Mouse (Mus musculus): ENCODE measurements at regions not wholly inside any gene's neighbourhood (a gene's known extent, or its start where the extent isn't known, plus 50 kb on each side); places are given as distances from the start of the nearest gene placed in this dataset.

GRCm38 (mm10) chr10:92146263-92146662, 576.0 kb downstream of the Nedd1 start:
- Histone ChIP-seq H3K4me3 (replicated peaks; ENCODE audit: insufficient read depth, low read depth, low read length) (no peak overlapping the region), H3K4me1 (ENCODE audit: control insufficient read depth, insufficient read depth, low read length) (no peaks in the 10 kb centered on the region), H3K27me3 (ENCODE audit: control insufficient read depth, insufficient read depth, low read length) (no peaks in the 10 kb centered on the region), H3K27ac (ENCODE audit: insufficient read depth, low read length) (no peak overlapping the region)
- no peak for TF ChIP-seq CTCF (IDR thresholded peaks at IDR 0.05; ENCODE audit: borderline replicate concordance, insufficient read depth, low read depth, low read length)
- no peak for TF ChIP-seq POLR2A (IDR thresholded peaks at IDR 0.05; ENCODE audit: borderline replicate concordance, insufficient read depth, low read length)
- 84% methylated on average over 3 of the region's 3 CpGs for WGBS
- DNase-seq = no peak

- no peak overlapping the region for H3K4me3 ChIP-seq (replicated peaks; ENCODE audit: insufficient read depth, low read depth, low read length)
- H3K27ac ChIP-seq (ENCODE audit: insufficient read depth, low read length) = no peak overlapping the region
- no peak for DNase-seq
- H3K4me1 ChIP-seq (ENCODE audit: control insufficient read depth, insufficient read depth, low read length) = no peaks in the 10 kb centered on the region
- no peak for TF ChIP-seq POLR2A (IDR thresholded peaks at IDR 0.05; ENCODE audit: borderline replicate concordance, insufficient read depth, low read length)
- TF ChIP-seq CTCF (IDR thresholded peaks at IDR 0.05; ENCODE audit: borderline replicate concordance, insufficient read depth, low read depth, low read length) = no peak
- no peaks in the 10 kb centered on the region for H3K27me3 ChIP-seq (ENCODE audit: control insufficient read depth, insufficient read depth, low read length)
- 77% methylated on average over 5 of the region's 5 CpGs for WGBS
Observed at GRCm38 (mm10) chr10:92135521-92135920, 586.7 kb downstream of the Nedd1 start.

GRCm38 (mm10) chr10:92112790-92113189, 609.4 kb downstream of the Nedd1 start:
- TF ChIP-seq CTCF (IDR thresholded peaks at IDR 0.05; ENCODE audit: borderline replicate concordance, insufficient read depth, low read depth, low read length) = no peak
- TF ChIP-seq POLR2A (IDR thresholded peaks at IDR 0.05; ENCODE audit: borderline replicate concordance, insufficient read depth, low read length) = no peak
- no peak overlapping the region for H3K27ac ChIP-seq (ENCODE audit: insufficient read depth, low read length)

DNA sequence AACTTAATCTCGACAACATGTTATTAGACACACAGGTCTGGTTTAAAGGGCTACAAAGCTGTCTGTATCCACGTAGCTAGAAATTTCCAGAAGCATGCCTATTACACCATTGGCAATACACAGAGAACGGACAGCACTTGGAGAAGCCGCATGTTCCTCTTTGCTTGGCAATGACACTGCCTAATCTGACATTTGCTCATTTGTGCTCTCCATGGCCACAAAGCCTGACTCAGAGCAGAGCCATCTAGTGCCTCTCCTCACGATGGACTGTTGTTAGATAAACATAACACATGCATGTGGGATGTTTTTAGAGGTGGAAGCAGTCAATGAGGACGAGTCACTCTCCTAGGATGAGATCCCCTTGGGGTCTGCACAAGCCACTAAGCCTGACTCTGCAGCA, 615.9 kb downstream of the Nedd1 start:
- Histone ChIP-seq H3K27ac (ENCODE audit: insufficient read depth, low read length) (no peak overlapping the region), H3K4me3 (replicated peaks; ENCODE audit: insufficient read depth, low read depth, low read length) (no peak overlapping the region), H3K4me1 (ENCODE audit: control insufficient read depth, insufficient read depth, low read length) (no peaks in the 10 kb centered on the region), H3K27me3 (ENCODE audit: control insufficient read depth, insufficient read depth, low read length) (no peaks in the 10 kb centered on the region)
- TF ChIP-seq CTCF (IDR thresholded peaks at IDR 0.05; ENCODE audit: borderline replicate concordance, insufficient read depth, low read depth, low read length) (no peak), POLR2A (IDR thresholded peaks at IDR 0.05; ENCODE audit: borderline replicate concordance, insufficient read depth, low read length) (no peak)
- no peak for DNase-seq
- WGBS = 37% methylated on average over 6 of the region's 6 CpGs

More at GRCm38 (mm10) chr10:92112790-92113189, 609.4 kb downstream of the Nedd1 start:
- Histone ChIP-seq H3K4me1 (ENCODE audit: control insufficient read depth, insufficient read depth, low read length) (no peaks in the 10 kb centered on the region), H3K4me3 (replicated peaks; ENCODE audit: insufficient read depth, low read depth, low read length) (no peak overlapping the region), H3K27me3 (ENCODE audit: control insufficient read depth, insufficient read depth, low read length) (no peaks in the 10 kb centered on the region)
- DNase-seq = no peak
- 40% methylated on average over 2 of the region's 2 CpGs for WGBS

- no peak for TF ChIP-seq CTCF (IDR thresholded peaks at IDR 0.05; ENCODE audit: borderline replicate concordance, insufficient read depth, low read depth, low read length)
- no peak overlapping the region for H3K27ac ChIP-seq (ENCODE audit: insufficient read depth, low read length)
- no peaks in the 10 kb centered on the region for H3K27me3 ChIP-seq (ENCODE audit: control insufficient read depth, insufficient read depth, low read length)
- no peak overlapping the region for H3K4me3 ChIP-seq (replicated peaks; ENCODE audit: insufficient read depth, low read depth, low read length)
- WGBS = 83% methylated on average over 9 of the region's 9 CpGs
- no peak for DNase-seq
- no peaks in the 10 kb centered on the region for H3K4me1 ChIP-seq (ENCODE audit: control insufficient read depth, insufficient read depth, low read length)
Observed at GRCm38 (mm10) chr10:92103887-92104286, 618.3 kb downstream of the Nedd1 start.

DNA sequence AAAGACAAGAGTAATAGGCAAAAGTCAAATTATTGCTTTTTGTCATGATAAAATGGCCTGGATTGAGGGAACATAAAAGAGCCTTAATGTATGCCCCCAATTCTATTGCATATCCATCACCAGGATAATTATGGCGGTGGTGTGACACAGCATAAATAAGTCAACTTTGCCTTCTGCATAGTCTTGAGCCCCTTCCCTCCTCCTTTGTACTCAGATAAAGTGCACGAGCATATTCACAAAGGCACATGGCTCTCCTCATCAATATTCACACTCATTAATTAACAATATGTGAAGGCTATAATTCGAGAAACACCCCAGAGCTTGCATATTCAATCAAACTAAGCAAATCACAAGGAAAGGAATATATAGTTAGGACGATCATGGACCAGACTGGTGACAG, 619.5 kb downstream of the Nedd1 start:
- Histone ChIP-seq H3K27me3 (ENCODE audit: control insufficient read depth, insufficient read depth, low read length) (no peaks in the 10 kb centered on the region), H3K4me1 (ENCODE audit: control insufficient read depth, insufficient read depth, low read length) (no peaks in the 10 kb centered on the region), H3K27ac (ENCODE audit: insufficient read depth, low read length) (no peak overlapping the region), H3K4me3 (replicated peaks; ENCODE audit: insufficient read depth, low read depth, low read length) (no peak overlapping the region)
- no peak for DNase-seq
- TF ChIP-seq POLR2A (IDR thresholded peaks at IDR 0.05; ENCODE audit: borderline replicate concordance, insufficient read depth, low read length) = no peak
- no peak for TF ChIP-seq CTCF (IDR thresholded peaks at IDR 0.05; ENCODE audit: borderline replicate concordance, insufficient read depth, low read depth, low read length)
- 85% methylated on average over 4 of the region's 4 CpGs for WGBS

DNA sequence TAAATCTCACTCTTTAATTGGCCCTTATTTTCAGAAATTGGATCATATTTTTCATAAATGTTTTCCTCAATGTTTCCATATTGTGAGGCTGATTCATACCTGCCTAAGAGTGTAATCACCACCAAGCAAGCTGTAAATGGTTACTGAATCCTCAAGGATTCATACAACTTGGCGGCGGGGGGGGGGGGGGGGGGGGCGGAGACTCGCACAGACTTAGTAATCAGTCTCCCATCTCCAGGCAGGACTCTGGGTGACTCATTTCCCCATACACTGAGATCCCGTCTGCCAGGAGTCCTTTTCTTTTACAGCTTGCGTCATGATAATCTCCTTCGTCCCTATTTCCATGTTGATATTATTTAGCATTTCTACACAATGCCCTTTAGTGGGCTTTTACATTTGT, 624.7 kb downstream of the Nedd1 start:
- no peak overlapping the region for H3K27ac ChIP-seq (ENCODE audit: insufficient read depth, low read length)
- H3K4me3 ChIP-seq (replicated peaks; ENCODE audit: insufficient read depth, low read depth, low read length) = no peak overlapping the region
- no peak for DNase-seq
- TF ChIP-seq POLR2A (IDR thresholded peaks at IDR 0.05; ENCODE audit: borderline replicate concordance, insufficient read depth, low read length) = no peak
- TF ChIP-seq CTCF (IDR thresholded peaks at IDR 0.05; ENCODE audit: borderline replicate concordance, insufficient read depth, low read depth, low read length) = no peak
- WGBS = 56% methylated on average over 7 of the region's 7 CpGs
- H3K4me1 ChIP-seq (ENCODE audit: control insufficient read depth, insufficient read depth, low read length) = no peaks in the 10 kb centered on the region
- H3K27me3 ChIP-seq (ENCODE audit: control insufficient read depth, insufficient read depth, low read length) = no peaks in the 10 kb centered on the region

DNA sequence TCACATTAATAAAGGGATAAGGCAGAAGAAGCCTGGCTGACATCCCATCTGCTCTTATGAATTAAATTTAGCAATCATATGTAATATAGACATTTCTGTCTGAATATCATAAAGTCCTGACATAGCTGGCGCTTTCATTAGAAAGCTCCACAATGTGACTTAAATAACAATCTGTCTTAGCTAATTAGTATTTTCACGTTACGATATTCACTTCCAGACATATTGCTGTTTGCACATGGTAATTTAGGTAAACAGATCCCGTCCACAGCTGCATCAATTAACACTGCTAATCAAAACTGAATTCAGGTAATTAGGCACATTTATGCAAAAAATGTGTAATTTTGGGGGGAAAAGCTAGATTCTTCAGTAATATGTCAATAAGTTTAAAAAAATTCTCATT, 625.1 kb downstream of the Nedd1 start:
- H3K27me3 ChIP-seq (ENCODE audit: control insufficient read depth, insufficient read depth, low read length) = no peaks in the 10 kb centered on the region
- H3K4me1 ChIP-seq (ENCODE audit: control insufficient read depth, insufficient read depth, low read length) = no peaks in the 10 kb centered on the region
- TF ChIP-seq POLR2A (IDR thresholded peaks at IDR 0.05; ENCODE audit: borderline replicate concordance, insufficient read depth, low read length) (no peak), CTCF (IDR thresholded peaks at IDR 0.05; ENCODE audit: borderline replicate concordance, insufficient read depth, low read depth, low read length) (no peak)
- WGBS = 82% methylated on average over 4 of the region's 4 CpGs
- H3K4me3 ChIP-seq (replicated peaks; ENCODE audit: insufficient read depth, low read depth, low read length) = no peak overlapping the region
- no peak for DNase-seq
- H3K27ac ChIP-seq (ENCODE audit: insufficient read depth, low read length) = no peak overlapping the region
